Mouse (Mus musculus): Measurements from ENCODE around the gene Samd4. TPM values are rescaled to one million over a fixed set of nuclear protein-coding genes. Genes with fewer than 3 reads are reported as not detected.

Gene Samd4
- polyA plus RNA-seq, 1 experiment from 2014 or later, result 5.8 TPM

DNA sequence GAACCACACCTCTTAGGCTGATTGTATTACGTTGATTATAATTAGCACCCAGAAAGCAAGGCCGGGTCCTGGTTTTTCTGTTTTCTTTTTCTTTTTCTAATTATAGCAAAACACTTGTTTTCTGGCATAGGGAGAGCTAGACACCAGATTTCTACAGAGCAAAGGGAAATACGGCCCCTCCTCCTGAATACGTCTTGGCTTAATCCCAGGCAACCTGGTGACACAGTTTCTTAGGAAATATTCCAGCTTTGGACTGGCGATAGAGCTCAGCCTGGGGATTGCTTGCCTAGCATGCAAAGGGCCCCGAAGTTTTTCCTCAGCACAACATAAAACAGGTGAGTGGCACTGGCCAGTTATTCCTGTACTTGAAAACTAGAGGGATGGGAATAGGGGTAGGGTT lies 31.7 kb downstream of the Samd4 start:
- Histone ChIP-seq H3K4me2 (no peak overlapping the region), H3K4me3 (no peak overlapping the region), H3K9me3 (replicated peaks) (no peaks in the 10 kb centered on the region), H3K9ac (no peak overlapping the region), H3K4me1 (0 out of 2 replicates have a peak, but pooled peaks cover 6% of the 10 kb centered on the region), H3K36me3 (ENCODE audit: poor library complexity, severe bottlenecking) (no peaks in the 10 kb centered on the region), H3K27ac (no peak overlapping the region), H3K27me3 (no peaks in the 10 kb centered on the region)
- 62% methylated on average over 6 of the region's 6 CpGs for WGBS
- no peak for ATAC-seq

DNA sequence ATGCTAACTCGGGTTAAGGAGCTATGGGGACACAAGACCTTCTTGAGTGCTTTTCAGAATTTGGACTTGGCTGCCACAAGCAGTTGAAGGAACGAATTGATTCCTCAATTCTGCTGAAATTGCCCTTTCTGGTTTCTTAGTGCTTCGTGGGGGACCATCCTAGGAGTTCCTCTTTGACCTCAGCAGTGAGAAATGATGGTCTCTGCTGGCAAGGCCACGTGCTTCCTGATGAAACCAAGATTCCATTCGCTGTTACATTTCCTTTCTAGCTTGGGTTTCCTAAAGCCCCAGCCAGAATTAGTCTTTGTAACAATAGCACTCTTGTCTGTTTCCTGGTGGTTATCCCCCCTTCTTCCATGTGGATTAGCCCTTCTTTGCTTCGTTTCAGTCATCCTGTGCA lies 32.9 kb downstream of the Samd4 start:
- no peak overlapping the region for H3K4me3 ChIP-seq
- 0 out of 2 replicates have a peak, but pooled peaks cover 6% of the 10 kb centered on the region for H3K4me1 ChIP-seq
- WGBS, result 78% methylated on average over 6 of the region's 6 CpGs
- H3K9ac ChIP-seq, result no peak overlapping the region
- no peak for ATAC-seq
- H3K9me3 ChIP-seq (replicated peaks), result no peaks in the 10 kb centered on the region
- no peaks in the 10 kb centered on the region for H3K27me3 ChIP-seq
- no peak overlapping the region for H3K27ac ChIP-seq
- no peaks in the 10 kb centered on the region for H3K36me3 ChIP-seq (ENCODE audit: poor library complexity, severe bottlenecking)
- no peak overlapping the region for H3K4me2 ChIP-seq

DNA sequence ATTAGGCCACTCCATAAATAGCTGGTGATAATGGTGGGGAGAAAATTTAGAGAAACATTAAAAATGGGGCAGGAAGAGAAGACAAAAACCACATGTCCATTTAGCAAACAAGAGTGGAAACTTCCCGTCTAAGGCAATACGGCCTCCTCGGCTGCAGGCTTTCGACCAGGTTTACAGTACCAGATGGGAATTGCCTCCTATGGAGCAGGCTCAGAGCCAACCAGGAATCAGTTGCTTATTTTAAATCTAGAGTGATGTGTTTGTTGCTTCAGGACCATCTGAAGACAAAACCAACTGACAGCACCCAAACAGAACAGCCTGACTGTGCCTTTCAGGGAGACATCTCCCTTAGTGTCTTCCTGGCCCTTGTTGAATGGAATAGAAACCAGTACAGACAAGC lies 33.9 kb downstream of the Samd4 start:
- 86% methylated on average over 4 of the region's 4 CpGs for WGBS

DNA sequence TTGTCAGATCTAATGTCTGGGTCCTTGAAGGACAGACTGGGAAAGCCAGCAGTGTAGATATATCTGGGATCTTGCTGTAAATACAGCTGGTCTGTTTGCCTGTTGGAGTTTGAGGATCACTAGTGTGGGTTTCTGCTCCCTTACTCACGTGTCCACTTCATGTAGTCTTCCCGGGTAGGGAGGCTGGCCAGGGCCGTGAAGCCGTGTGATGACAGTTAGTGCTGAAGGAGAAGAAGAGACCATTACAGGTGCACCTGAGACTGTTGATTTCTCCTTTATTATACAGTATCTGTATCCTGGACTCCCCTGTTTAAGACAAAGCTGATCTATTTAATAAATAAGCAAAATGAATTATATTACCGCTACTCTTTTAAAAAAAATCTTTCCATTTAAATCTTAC lies 34.5 kb downstream of the Samd4 start:
- ATAC-seq, result no peak
- H3K36me3 ChIP-seq (ENCODE audit: poor library complexity, severe bottlenecking), result no peaks in the 10 kb centered on the region
- H3K4me2 ChIP-seq, result no peak overlapping the region
- WGBS, result 94% methylated on average over 5 of the region's 5 CpGs
- 0 out of 2 replicates have a peak, but pooled peaks cover 6% of the 10 kb centered on the region for H3K4me1 ChIP-seq
- no peak overlapping the region for H3K9ac ChIP-seq
- no peaks in the 10 kb centered on the region for H3K9me3 ChIP-seq (replicated peaks)
- no peak overlapping the region for H3K27ac ChIP-seq
- no peaks in the 10 kb centered on the region for H3K27me3 ChIP-seq
- H3K4me3 ChIP-seq, result no peak overlapping the region

More for the DNA sequence above, 33.9 kb downstream of the Samd4 start:
- Histone ChIP-seq H3K27me3 (no peaks in the 10 kb centered on the region), H3K27ac (no peak overlapping the region), H3K4me3 (no peak overlapping the region), H3K9ac (no peak overlapping the region), H3K36me3 (ENCODE audit: poor library complexity, severe bottlenecking) (no peaks in the 10 kb centered on the region), H3K9me3 (replicated peaks) (no peaks in the 10 kb centered on the region), H3K4me1 (0 out of 2 replicates have a peak, but pooled peaks cover 6% of the 10 kb centered on the region), H3K4me2 (no peak overlapping the region)
- no peak for ATAC-seq

DNA sequence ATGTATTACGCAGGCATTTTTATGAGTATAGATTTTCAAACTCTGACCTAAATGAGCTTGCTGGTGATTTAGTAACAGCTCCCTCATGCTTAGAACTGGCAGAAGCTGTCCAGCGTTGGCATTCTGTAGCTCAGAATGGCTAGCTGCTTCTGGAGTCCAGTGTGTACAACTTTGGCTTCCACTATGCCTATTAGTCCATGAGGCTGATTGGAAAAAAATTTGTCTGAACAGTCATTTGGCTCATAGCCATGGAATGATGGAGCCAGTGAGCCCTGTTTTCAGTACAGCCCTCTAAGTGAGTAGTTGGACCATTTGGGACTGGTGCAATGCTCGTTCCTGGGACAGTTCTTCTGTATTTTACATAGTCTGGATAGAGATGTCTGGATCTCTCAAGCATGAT lies 34.9 kb downstream of the Samd4 start:
- no peak overlapping the region for H3K4me3 ChIP-seq
- no peaks in the 10 kb centered on the region for H3K27me3 ChIP-seq
- no peak overlapping the region for H3K9ac ChIP-seq
- H3K9me3 ChIP-seq (replicated peaks), result no peaks in the 10 kb centered on the region
- 92% methylated on average over 3 of the region's 3 CpGs for WGBS
- H3K27ac ChIP-seq, result no peak overlapping the region
- H3K4me1 ChIP-seq, result 0 out of 2 replicates have a peak, but pooled peaks cover 6% of the 10 kb centered on the region
- H3K36me3 ChIP-seq (ENCODE audit: poor library complexity, severe bottlenecking), result no peaks in the 10 kb centered on the region
- H3K4me2 ChIP-seq, result no peak overlapping the region
- no peak for ATAC-seq

DNA sequence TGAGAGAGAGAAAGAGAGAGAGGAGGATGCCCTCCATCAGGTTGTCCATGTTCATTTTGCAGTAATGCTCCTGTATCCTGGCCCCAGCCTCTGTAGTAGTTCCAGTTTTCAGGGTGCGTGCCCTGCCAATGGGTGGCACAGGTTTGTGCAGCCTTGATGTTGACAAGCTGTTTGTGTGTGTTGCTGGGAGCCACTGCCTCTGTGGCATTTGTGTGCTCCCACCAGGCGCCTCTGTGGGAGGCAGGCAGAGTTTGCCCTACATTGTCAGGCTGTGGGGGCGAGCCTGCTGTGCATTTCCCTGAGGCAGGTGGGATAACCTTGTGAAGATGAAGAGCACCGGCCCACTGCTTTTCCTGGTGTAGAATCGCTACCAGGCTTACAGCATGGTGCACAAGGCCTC lies 37.8 kb downstream of the Samd4 start:
- H3K27ac ChIP-seq, result no peak overlapping the region
- H3K4me3 ChIP-seq, result no peak overlapping the region
- no peaks in the 10 kb centered on the region for H3K27me3 ChIP-seq
- WGBS, result 74% methylated on average over 5 of the region's 5 CpGs
- no peaks in the 10 kb centered on the region for H3K4me1 ChIP-seq
- H3K9ac ChIP-seq, result no peak overlapping the region
- no peak for ATAC-seq
- H3K36me3 ChIP-seq (ENCODE audit: poor library complexity, severe bottlenecking), result no peaks in the 10 kb centered on the region
- no peaks in the 10 kb centered on the region for H3K9me3 ChIP-seq (replicated peaks)
- no peak overlapping the region for H3K4me2 ChIP-seq

DNA sequence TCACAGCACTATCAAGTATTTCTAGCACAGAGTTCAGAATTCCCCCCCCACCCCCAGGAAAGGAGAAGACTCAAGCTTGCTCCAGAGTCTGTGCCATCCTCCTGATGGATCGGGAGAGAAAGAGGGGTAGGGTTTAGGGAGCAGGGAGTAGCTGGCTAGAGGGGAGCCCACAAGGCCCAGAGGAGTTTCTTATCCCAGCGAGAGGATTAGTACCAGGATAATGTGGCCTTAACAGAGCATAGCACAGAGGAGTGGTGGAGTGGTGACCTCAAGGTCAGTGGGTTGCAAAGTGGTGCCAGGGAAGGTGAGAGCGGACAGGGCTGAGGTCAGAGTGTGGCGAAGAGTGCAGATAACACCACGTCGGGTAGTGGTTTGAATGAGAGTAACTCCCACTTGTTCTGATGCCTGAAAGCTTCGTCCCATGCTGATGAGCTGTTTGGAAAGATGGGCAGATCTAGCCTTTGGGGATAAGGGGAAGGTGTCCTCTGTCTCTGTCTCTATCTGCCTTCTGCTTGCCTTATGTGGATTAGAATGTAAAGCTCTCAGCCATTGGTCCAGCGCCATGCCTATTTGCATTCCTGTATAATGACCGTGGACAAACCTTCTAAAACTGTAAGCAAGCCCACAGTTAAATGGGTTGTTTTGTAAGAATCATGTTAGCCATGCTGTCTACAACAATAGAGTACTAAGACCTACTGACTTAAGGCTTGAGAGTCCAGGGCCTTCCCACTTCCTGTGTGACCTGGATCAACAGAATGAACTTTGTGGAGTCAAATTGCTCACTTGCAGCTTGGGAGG lies 38.7 kb downstream of the Samd4 start:
- Histone ChIP-seq H3K9me3 (replicated peaks) (no peaks in the 10 kb centered on the region), H3K4me1 (no peaks in the 10 kb centered on the region), H3K9ac (no peak overlapping the region), H3K36me3 (ENCODE audit: poor library complexity, severe bottlenecking) (0 out of 2 replicates have a peak, but pooled peaks cover under 1% of the 10 kb centered on the region), H3K27ac (no peak overlapping the region), H3K4me2 (no peak overlapping the region), H3K4me3 (no peak overlapping the region), H3K27me3 (no peaks in the 10 kb centered on the region)
- WGBS, result 77% methylated on average over 9 of the region's 9 CpGs
- no peak for ATAC-seq

DNA sequence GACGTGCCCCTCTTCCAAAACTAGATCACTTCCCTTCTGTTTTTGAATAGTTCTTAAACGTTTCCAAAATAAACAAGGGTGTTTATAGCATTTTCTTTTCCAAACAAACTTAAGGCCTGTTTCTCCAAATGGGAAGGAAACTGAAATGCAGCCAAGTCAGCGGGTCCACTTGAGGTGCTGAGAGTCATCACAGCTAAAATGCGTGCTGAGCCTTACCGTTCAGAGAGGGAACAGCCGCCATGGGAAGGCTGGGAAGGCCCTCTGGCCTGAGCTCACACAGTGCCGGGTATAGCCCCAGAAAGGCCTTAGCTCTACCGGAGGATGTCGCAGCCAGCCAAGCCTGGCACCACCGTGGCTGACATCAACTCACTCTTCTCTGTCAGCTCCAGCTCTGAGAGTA lies 41.3 kb downstream of the Samd4 start:
- no peaks in the 10 kb centered on the region for H3K9me3 ChIP-seq (replicated peaks)
- no peak overlapping the region for H3K27ac ChIP-seq
- H3K36me3 ChIP-seq (ENCODE audit: poor library complexity, severe bottlenecking), result 0 out of 2 replicates have a peak, but pooled peaks cover 4% of the 10 kb centered on the region
- no peak for ATAC-seq
- H3K9ac ChIP-seq, result no peak overlapping the region
- WGBS, result 80% methylated on average over 10 of the region's 10 CpGs
- H3K4me2 ChIP-seq, result no peak overlapping the region
- no peak overlapping the region for H3K4me3 ChIP-seq
- H3K4me1 ChIP-seq, result no peaks in the 10 kb centered on the region
- no peaks in the 10 kb centered on the region for H3K27me3 ChIP-seq

DNA sequence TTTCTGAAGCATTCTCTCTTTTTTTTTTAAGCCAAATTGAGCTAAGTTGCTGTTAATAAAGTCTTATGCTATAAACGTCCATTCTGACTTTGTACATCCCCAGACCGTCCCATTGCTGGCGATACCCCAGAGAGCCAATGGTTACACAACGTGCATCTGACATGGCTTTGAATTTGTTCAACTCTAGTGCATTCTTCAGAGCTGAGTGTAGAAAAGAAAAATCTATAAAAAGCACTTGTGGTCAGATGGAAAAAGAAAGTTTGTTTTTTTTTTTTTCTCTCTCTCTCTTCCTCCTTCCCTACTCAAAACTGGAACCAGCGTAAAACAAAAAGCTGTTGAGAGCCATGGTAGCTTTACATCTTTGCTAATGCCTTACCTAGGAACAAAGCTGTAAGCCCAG lies 41.8 kb downstream of the Samd4 start:
- no peak for ATAC-seq
- Histone ChIP-seq H3K27me3 (no peaks in the 10 kb centered on the region), H3K9ac (no peak overlapping the region), H3K27ac (no peak overlapping the region), H3K4me1 (no peaks in the 10 kb centered on the region), H3K9me3 (replicated peaks) (no peaks in the 10 kb centered on the region), H3K4me3 (no peak overlapping the region), H3K4me2 (no peak overlapping the region), H3K36me3 (ENCODE audit: poor library complexity, severe bottlenecking) (0 out of 2 replicates have a peak, but pooled peaks cover 4% of the 10 kb centered on the region)
- WGBS, result 81% methylated on average over 5 of the region's 5 CpGs

DNA sequence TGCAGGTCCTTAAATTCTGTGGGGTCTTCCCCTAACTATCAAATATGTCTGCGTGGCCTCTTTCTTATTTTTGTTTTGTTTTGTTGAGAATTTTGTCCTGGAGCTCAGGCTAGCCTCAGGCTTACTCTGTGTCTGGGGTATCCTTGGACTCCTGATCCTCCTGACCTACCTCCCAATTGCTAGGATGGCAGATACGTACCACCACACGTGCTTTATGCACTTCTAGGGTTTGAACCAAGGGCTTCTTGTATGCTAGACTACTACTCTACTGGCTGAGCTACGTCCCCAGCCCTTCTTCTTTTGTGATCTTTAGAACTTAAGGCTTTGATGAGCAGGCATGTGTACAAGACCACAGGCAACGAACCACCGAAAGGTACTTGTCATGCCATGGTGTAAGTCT lies 45.9 kb downstream of the Samd4 start:
- H3K9ac ChIP-seq, result no peak overlapping the region
- 96% methylated on average over 6 of the region's 6 CpGs for WGBS
- no peak overlapping the region for H3K4me3 ChIP-seq
- H3K4me1 ChIP-seq, result no peaks in the 10 kb centered on the region
- H3K27ac ChIP-seq, result no peak overlapping the region
- no peak for ATAC-seq
- no peak overlapping the region for H3K4me2 ChIP-seq
- H3K9me3 ChIP-seq (replicated peaks), result no peaks in the 10 kb centered on the region
- 0 out of 2 replicates have a peak, but pooled peaks cover 4% of the 10 kb centered on the region for H3K36me3 ChIP-seq (ENCODE audit: poor library complexity, severe bottlenecking)
- no peaks in the 10 kb centered on the region for H3K27me3 ChIP-seq

DNA sequence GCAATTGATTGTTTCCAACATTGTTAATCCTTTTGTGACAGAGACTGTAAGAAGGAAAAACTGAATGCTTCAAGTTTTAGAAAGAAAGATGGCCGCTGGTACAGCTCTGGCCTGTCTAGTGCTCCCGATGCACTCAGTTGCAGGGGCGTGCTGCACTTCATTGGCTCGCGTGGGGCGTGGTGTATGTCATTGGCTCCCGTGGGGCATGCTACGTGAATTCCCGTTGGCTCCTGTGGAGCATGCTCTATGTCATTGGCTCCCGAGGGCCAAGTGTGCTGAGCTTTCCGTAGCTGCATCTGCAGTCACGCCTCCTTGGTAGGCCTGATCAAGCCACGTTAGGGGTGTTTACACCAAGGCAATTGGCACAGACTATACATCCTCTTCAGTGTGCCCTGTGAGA lies 49.5 kb downstream of the Samd4 start:
- 87% methylated on average over 13 of the region's 13 CpGs for WGBS
- Histone ChIP-seq H3K4me1 (no peaks in the 10 kb centered on the region), H3K36me3 (ENCODE audit: poor library complexity, severe bottlenecking) (no peaks in the 10 kb centered on the region), H3K4me2 (no peak overlapping the region), H3K9me3 (replicated peaks) (no peaks in the 10 kb centered on the region), H3K9ac (no peak overlapping the region), H3K4me3 (no peak overlapping the region), H3K27ac (no peak overlapping the region), H3K27me3 (no peaks in the 10 kb centered on the region)
- ATAC-seq, result no peak

DNA sequence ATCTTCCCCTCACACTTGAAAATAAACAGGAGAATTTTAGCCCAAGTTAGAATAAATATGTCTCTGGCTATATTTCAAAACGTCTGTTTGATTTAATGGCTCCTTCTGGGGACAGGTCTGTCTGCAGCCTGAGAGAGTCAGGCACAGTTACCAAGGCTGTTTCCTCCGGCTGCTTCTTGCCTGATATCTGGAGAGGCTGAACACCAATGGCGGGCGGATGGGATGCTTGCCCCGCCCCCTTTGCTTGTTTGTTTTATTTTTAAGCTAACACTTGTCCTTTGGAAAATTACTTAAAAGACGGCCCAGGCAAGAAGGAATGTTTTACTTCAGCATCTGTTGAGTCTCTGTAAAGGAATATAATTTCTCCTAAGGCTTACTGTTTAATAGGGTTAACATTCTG lies 50.1 kb downstream of the Samd4 start:
- Histone ChIP-seq H3K27me3 (no peaks in the 10 kb centered on the region), H3K4me2 (no peak overlapping the region), H3K27ac (no peak overlapping the region), H3K9ac (no peak overlapping the region), H3K36me3 (ENCODE audit: poor library complexity, severe bottlenecking) (no peaks in the 10 kb centered on the region), H3K4me1 (no peaks in the 10 kb centered on the region), H3K9me3 (replicated peaks) (no peaks in the 10 kb centered on the region), H3K4me3 (no peak overlapping the region)
- ATAC-seq, result no peak
- 79% methylated on average over 6 of the region's 6 CpGs for WGBS

DNA sequence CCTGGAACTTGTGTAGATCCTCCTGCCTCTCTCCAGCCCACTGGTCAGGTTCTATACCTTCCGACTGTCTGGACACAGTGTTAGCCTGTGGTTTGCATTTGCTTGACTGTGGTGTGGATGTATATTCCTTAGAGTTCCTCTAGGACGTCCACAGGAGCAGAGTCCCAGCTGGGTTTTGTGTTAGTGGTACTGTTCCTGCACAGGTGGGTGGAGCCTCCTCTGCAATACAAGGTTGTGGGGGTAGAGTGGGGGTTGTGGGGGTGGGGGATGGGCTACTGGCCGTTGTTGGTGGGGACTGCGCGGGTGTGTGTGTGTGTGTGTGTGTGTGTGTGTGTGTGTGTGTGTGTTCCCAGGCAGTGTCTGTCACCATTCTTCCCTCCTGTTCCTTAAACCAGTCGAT lies 58.4 kb downstream of the Samd4 start:
- Histone ChIP-seq H3K9ac (no peak overlapping the region), H3K4me3 (no peak overlapping the region), H3K27me3 (no peaks in the 10 kb centered on the region), H3K27ac (no peak overlapping the region; the same call in 1 of the 2 replicates), H3K4me1 (peaks cover 30% of the 10 kb centered on the region), H3K36me3 (ENCODE audit: poor library complexity, severe bottlenecking) (no peaks in the 10 kb centered on the region), H3K4me2 (no peak overlapping the region), H3K9me3 (replicated peaks) (no peaks in the 10 kb centered on the region)
- 18% methylated on average over 6 of the region's 6 CpGs for WGBS
- ATAC-seq, result peak; percentile 37; the same call in 1 of the 2 replicates
